Mouse (Mus musculus): Measurements from ENCODE around the gene Nol3.
"Not testable (repeated sequence)": the region's sequence is repeated elsewhere in the genome, so short reads cannot be mapped to it uniquely, and the experiment has no call there.

Gene Nol3

DNA sequence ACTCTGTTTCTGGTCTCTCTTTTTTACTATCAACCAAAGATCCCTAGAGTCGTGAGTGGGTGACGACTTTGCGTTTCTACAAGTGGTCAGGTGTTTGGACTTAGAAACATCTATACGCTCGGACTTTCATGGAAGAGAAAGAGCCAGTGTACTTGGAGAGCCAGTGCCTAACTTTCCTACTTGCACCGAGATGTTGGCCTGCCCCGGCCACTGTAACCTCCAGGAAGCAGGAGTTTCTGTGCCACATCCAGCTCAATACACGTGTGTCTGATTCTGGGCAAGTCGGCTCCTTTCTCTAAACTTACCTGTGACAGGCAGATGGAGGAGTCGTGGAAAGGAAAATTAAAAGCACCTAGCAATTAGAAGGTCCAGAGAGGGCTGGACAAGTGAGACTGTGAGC lies at the start of gene Nol3:
Gene Nol3 (plus strand): TSS at position 301 of the 400 bp plus-strand sequence.
- DNase-seq (ENCODE audit: low spot score in 2 of 2), result no peak

DNA sequence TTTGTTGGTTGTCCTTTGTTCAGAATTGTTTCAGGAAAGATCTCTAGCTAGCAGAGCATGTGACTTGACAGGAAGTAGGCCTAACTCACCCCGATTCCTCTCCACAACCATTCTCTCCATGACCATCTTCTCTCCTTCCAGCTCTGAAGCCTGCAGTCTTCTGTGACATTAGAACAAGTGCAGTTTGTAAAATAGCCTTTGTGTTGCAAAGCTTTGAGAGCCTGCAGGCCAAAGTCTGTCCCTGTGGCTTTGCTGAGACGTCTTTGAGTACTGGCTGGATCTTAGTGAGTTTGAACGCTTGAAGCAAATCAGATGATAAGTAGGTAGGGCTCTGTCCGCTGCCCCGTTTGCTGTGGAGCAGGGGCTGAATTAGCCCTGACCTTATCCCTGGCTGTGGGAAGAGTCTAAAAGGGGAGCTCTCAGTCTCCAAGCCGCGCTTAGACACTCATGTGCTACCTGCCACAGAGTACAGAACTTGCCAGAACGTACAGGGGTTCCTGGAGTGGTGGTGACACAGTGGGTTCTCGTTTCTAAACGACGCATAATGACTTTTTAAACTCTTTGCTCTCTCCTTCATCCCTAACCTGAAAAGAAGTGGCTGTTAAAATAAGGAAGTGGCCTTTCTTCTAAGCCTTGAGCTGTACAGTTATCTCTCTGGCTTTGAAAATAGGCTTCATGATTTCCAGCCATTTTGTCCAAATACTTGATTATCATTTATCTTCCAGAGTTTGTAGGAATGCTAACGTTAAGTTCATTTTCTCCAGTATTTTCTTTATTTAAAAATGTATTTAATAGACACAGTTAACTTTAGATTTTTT lies 44.2 kb upstream of the Nol3 start:
- no peak for DNase-seq (ENCODE audit: low spot score in 2 of 2)

DNA sequence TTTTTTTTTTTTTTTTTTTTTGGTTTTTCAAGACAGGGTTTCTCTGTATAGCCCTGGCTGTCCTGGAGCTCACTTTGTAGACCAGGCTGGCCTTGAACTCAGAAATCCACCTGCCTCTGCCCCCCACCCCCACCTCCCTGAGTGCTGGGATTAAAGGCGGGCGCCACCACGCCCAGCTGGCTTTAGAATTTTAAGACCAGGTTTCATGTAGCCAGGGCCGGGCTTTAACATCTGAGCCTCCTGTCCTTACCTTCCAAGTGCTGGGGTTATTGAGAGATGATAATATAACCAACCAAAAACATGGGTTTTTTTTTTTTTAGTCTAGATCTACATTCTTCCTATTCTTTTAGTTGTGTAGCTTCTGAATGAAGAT lies 43.6 kb upstream of the Nol3 start:
- not testable (repeated sequence) for DNase-seq (ENCODE audit: low spot score in 2 of 2)

DNA sequence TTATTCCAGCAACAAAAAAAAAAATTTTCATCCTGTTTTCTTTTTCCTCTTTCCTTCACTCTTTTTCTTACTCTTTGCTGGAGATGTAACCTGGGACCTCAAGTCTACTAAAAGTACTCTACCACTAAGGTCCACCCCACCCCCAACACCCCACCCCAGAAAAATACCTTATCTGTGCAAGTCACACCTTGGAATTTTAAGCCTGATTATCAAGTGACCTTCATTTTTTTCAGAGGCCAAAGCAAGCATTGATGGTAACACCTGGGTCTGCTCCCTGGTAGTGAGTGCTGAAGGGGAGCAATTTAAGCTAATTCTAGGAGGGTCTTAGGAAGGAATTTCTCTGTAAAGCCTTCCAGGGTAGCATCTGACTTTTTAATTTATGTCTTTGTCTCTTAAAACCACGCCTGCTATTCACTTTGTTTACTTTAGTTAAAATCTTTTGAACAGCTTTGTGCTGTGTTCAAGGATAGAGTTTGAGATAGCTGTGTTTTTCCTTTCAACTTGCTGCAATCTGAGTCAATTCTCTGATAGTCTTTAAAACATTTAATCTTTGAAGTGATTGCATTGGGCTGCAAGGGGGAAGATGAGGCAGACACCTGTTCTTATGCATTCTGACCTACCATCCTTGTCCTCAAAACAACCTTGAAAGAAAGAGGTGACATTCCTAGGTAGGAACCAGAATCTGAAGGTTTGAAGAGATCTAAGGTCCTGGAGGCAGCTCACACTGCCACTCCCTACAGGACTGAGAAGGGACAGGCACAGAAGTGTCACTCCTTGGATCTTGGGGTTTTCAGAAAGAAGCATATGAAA lies 42.6 kb upstream of the Nol3 start:
- DNase-seq (ENCODE audit: low spot score in 2 of 2), result no peak

DNA sequence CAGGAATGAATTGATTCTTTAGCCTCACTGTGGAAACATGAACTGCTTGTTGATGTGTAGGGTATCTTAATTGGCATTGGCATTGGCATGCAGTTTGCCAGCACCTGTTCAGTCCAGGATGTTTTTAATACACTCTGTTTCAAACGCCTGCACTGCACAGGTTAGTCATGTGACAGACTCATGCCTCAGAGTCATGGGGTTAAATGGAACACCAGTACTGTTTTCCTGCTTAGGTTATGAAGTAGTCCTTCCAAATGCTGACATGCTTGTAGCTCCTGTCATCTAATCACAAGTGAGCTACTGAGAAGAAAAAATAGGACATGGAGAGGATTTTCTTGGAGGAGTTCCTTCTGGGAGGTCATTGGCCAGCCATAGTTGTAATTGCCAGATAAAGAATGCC lies 40.7 kb upstream of the Nol3 start:
- DNase-seq (ENCODE audit: low spot score in 2 of 2), result no peak

DNA sequence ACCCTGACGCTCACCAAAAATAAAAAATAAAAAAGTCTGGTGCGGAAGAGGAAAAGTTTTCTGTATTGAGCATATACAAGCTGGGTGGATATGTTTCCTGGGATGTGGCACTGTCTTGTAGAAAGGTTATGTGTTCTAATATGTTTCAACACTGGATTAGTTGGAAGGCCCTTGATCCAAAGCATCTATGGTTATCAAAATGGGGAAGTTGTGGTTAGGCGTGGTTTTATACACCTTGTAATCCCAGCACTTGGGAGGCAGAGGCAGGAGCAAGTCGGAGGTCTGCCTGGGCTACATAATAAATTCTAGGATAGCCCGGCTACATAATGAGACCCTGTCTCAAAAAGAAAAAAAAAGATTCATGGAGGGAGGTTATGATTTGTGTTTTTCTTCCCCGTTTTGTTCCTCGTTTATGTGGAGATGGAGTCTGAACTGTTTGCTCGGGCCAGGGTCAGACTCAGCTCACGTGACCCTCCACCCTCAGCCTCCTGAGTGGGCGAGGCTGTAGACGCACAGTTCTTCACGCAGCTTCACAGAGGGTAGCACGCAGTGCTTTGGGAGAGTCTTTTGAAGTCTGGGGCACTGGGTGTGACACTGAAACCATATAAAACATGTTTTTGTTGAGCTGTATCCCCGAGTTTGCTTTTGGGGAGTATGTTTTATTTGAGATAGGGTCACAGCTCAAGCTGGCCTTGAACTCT lies 38.3 kb upstream of the Nol3 start:
- no peak for DNase-seq (ENCODE audit: low spot score in 2 of 2)

DNA sequence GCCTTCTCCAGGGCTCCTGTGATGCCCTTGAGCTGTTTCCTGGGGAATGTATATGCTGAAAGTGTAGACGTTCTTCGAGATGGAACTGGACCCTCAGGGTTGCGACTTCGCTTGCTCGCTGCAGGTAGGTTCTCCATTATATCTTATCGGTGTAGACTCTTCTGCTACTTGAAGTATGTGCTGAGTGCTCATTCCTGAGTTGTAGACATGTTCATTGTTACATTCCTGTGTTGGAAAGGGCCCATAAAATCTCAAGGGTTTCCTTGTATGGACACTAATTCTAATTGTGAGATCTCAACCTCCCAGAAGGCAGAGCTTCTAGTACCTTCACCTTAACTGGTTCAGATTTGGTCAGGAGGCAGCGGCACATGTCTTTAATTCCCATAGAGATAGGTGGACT lies 34.9 kb upstream of the Nol3 start:
- no peak for DNase-seq (ENCODE audit: low spot score in 2 of 2)

DNA sequence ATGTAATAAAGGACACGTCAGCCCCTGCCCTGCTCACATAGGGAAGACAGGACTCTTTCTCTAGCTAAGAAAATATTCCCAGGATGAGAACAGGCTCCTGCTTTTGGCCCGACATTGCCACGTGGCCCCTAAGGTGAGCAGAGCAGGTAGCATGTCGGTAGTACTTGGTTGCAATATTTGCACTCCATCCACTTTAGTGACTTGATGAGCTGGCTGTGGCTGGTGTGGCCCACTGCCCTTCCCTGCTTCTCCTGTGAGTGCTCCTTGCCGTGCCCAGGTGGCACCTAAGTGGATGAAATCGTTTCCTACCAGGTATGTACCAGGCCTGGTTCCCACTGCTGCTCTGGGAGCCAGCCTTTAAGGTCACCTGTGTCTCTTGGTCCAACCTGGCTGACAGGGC lies 24.0 kb upstream of the Nol3 start:
- no peak for DNase-seq (ENCODE audit: low spot score in 2 of 2)

DNA sequence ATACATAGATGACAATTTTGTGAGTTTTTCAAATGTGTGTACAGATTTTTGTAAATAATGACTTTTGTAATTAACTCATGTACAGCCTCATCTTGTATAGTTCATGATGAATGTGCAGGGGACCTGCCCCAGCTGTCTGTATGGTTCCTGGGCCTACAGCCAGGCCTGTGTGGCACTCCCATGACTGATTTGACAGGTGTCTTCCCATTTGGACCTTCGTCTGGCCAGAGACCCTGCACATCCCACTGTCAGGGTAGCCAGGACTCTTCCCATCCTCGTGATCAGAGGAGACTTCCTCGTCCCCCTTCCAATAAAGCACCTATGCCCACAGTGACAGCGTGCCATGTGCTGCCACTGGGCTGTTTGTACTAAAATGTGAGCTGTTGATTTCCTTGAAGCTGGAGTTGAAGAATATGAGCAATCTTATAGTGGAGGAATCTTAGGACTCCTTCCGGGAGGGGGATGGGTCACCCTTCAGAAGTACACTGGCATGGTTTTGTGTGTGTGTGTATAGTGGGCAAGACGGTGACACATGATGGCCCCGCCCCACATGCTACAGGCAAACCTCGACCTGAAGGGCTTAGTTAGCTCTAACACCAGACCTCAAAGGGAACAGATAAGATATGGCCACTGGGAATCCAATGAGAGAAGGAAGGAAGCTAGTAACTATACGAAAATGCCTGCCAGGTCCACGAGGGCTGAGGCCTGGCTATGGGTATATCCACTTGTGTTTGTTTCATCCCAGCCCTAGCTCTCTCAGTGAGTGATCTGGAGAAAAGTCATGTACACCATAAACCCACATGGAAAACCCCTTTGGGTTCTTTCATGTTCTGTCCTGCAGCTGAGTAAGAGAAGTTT lies 23.0 kb upstream of the Nol3 start:
- no peak for DNase-seq (ENCODE audit: low spot score in 2 of 2)

DNA sequence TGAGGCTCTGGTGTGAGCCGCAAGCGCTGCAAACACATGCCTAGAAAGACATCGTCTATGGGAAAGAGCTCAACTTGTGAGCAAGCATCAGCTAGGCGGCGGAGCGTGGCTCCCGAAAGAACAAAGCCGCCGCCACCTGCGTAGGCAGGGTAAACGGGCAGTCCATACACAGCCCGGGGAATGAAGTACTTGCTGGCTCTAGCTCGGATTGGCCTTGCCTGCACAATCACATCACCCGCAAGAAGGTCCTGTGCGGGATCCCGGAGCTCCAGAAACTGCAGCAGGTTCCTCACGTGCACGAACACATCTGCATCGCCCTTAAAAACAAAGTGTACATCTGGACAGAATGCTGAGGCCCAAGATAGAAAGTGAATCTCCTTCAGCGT lies 22.2 kb upstream of the Nol3 start:
- DNase-seq (ENCODE audit: low spot score in 2 of 2), result no peak

DNA sequence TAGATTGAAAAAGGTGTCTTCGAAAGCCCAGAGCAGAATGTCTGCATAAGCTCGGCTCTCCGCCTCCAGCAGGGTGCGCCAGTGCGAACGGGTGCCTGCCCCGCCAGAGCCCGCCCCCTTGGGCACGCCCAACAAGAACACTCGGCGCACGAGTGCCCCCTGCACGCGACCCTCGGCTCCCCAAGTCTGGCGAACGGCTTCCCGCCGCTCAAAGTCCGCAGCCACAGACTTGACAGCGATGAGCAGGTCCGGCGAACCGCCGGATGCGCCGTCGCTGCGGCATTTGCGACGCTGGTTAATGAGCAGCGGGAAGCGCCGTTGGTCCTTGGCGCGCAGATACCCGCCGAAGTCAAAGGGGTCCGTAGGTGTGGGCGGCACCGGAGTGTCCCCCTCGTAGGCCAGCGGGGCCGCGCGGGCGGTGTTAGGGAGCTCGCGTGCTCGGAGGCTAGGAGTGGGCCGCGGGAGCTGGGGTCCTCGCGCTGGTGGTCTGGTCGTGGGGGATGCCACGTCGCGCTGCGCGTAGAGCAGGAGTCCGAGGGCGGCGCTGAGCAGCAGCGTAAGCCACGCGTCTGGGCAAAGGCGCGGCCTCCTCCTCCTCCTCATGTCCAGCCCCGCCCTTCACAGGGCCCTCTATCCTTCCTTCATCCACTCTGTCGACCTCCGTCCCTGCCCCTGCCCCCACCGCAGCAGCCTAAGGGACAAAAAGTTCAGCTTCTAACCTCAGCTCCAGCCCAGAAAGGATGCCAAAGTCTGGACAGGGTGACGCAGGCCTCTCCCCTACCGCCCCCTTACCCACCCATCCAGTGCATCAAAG lies 21.6 kb upstream of the Nol3 start:
- peak; percentile 83 to 90 for DNase-seq (ENCODE audit: low spot score in 2 of 2)

DNA sequence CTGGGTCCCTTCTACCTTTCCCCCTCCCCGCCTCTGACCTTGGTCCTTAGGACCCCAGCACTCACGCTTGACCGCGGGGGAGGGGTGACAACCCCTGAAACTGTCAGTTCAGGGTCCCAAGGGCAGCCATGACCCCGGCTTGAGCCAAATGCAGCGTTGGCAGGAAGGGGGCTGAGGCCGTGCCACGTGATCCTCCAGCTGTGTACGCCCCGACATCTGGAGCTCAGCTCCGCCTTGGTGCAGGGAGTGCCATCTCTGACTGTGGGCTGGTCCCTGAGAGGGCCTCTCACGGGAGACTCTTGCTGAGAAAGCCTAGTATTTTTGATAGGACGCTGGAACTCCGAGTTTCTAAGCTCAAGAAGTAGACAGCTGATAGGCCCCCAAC lies 21.0 kb upstream of the Nol3 start, which contains the start of gene B3gnt9:
Gene B3gnt9 (minus strand): TSS at position 188 of the 385 bp plus-strand sequence.
- no peak for DNase-seq (ENCODE audit: low spot score in 2 of 2)

DNA sequence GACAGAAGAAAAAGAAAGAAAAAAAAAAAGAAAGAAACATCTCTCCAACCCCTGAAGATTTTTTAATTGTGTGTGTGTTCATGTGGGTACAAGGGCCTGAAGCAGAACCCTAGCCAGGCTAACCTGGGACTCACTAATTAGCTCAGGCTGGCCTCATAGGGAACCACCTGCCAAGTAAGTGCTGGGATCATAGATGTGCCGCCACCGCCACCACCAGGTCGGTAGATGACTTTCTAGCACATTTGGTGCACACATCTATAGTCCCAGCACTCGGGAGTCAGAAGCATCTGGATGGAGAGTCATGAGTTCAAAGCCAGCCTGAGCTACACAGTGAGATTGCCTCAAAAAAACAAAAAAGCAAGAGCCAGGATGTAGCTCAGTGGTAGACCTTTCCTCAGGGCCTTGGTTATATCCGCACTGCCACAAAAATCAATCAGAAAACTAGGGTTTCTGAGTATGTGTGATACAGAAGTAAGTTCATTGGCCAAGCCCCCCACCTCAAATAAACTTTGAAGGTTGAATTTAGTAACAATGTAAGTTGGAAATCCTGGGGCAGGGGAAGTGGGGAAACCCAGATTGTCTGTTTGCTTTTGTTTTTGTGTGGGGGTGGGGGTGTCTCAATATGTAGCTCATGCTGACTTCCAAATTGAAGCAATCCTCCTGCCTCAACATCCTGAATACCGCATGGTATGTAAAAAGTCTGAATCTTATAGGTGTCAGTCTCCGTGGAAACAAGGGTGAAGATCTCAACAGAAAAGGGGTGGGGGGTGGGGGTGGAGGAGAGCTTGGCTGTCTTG lies 18.4 kb upstream of the Nol3 start:
- DNase-seq (ENCODE audit: low spot score in 2 of 2), result no peak

DNA sequence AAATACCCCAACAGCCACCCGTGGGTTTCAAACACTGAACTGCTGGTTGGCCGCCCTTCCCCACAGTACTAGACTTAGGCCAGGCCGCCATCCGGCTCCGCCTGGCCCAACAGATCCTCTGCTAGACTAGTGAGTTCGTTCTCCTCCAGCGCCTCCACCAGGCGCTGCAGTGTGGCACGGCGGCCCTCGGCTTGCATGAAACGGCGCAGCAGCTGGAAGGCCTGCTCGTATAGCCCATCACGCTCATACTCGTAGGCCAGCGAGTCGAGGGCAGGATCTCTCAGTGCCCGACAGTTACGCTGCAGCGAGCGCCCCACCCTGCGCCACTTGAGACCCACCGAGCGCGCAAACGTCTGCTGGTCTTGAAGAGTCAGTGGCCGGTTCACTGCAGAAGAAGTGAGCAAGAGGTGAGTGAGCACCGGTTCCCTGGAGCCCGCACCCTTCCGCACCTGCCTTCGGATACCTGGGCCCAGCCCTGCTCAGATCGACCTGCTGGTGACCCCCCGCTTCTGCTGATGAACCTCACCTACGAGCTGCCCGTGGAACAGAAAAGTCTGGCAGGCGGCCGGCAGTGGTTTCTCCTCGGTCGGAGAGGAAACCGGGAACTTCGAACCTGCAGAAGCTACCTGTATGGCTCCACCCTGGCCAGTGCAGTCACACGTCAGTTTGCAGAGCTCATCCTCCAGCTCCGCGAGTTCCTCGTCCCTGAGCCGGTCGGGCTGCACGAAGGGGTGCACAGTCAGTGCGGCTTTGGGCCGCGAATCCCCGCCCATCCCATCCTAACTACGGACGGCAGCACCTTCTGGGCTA lies 16.8 kb upstream of the Nol3 start:
- DNase-seq (ENCODE audit: low spot score in 2 of 2), result peak in 1 of 2 experiments; percentile 46

DNA sequence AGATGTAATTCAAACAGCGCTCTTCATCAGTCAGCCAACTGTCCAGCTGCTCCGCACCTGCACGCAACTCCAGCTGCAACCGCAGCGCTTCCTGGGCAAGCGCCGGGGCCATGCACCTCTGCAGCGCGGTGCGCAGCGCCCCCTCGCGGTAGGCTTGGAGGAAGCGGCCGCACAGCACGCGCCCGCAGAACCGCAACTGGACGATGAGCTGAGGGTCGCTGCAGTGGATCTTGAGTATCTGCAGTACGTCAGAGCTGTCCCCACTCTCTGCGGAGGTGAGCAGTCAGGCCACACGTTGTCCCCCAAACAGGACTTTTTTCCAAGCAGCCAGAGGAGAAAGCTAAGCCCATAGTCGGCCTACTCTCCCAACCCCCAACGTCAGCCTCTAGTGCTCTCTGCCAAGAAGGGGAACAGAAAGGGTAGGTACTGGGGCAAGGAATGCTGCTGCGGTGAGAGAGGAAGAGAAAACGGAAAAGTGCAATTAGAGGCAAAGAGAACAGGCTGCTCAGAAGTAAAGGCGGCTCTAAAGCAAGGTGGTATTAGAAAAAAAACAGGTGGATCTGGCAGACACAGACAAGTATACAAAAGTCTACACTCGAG lies 16.1 kb upstream of the Nol3 start:
- DNase-seq (ENCODE audit: low spot score in 2 of 2), result peak; percentile 63 to 70

DNA sequence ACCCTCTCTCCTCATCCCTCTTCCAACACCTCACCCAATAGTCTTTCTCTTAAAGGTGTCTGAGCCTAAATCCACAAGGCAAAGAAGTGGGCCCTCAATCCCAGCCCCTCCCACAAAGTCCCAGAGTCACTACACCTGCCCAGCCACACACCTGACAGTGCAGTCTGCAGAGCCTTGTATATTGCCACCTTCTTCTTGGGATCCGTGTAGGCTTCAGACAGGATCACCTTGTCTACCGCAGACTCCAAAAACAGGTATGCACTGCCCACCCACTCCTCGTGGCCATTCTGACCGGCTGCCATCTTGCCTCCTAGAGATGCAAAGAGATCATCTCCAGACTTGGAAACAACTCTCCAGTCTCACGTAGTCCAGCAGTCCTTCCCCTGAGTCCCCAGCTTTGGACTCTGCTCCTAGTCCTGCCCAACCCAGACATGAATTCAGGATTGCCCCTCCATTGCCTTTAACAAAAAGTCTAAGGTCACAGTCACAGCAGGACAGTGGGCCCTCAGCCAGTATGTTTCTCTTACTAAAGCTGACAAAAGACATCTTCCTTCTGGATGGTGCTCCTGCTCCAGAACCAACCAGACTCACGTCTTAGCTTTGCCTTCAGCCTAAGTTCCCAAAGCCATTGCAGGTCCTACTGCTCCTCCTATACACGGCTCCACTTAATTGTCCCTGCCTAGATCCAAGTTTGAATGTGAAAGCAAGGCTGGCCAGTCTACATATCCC lies 15.4 kb upstream of the Nol3 start:
- DNase-seq (ENCODE audit: low spot score in 2 of 2), result no peak

DNA sequence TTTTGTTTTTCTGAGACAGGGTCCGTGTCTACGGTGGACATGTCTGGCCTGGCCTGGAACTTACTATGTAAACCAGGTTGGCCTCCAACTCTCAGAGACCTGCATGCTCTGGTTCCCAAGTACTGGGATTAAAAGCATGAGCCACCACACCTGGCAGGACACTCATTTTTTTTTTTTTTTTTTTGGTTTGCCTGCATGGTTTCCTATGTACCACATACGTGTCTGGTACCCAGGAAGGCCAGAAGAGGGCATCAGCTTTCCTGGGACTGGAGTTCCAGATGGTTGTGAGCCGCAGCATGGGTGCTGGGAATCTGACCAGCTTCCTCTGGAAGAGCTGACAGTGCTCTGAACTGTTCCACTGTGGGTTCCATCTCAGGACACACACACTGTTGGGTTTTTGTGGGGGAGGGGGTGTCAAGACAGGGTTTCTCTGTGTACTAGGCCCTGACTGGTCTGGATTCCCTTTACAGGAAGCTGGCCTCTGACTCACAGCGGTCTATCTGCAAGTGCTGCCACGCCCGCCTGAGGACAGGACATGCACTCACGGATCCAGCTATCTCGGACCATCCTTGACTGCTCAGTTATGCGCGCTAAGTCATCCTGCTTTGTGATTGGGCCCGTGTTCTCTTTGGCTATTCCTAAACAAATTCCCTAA lies 14.5 kb upstream of the Nol3 start:
- no peak for DNase-seq (ENCODE audit: low spot score in 2 of 2)
